ENCODE assay signal across 11 mouse cellular contexts in the genomic region with DNA sequence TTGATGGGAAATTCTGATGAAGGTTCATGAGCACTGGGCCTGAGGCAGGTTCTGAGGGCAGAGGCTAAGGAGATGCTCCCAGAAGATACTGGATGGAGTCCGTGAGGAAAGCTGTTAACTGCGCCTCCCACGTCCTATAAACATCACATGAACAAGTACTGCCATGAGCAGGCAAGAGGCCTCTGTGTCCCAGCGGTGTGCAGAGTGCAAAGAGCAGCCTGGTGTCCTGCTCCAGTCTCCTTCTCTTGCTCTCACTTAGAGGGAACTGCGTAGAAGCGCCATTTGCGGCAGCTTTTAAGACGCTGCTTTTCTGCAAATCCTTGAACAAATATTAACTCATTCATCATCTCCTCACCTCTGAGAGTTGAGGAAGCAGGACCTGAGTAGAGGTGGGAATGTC.
A peak's percentile ranks its signal among the peaks of the same experiment; 100 is the strongest.
DNase-seq lines count a peak whose midpoint lies in the region; ATAC-seq and TF ChIP-seq lines count a peak whose summit lies in the region.
"Had no signal": no experiment of that assay in that cellular context is flagged by ENCODE, and none has a peak within 500 bp of the region (broad histone marks: within the 10 kb centered on the region; RNA-seq: fewer than 3 reads in every experiment).

No protein-coding gene starts in this region.

- no peak for ATAC-seq in midbrain, embryonic 14.5 days (ENCODE audit: low FRiP score, low TSS enrichment)
- ATAC-seq in midbrain, postnatal 0 days (ENCODE audit: low FRiP score) = no peak
- ATAC-seq in liver, embryonic 12.5 days = no peak
- ATAC-seq: midbrain, embryonic 13.5 days had no signal

- H3K4me2 ChIP-seq in midbrain, embryonic 14.5 days (ENCODE audit: low read length) = no peak overlapping the region
- no peak overlapping the region for H3K4me2 ChIP-seq in midbrain, postnatal 0 days (ENCODE audit: low read depth, low read length, poor library complexity, severe bottlenecking)
- peak overlapping the region; percentile 27; the same call in 1 of the 2 replicates for H3K4me2 ChIP-seq in liver, embryonic 12.5 days
- H3K4me2 ChIP-seq: midbrain, embryonic 13.5 days had no signal

- no peaks in the 10 kb centered on the region for H3K9me3 ChIP-seq in midbrain, embryonic 14.5 days (ENCODE audit: control insufficient read depth, low read length)
- no peaks in the 10 kb centered on the region for H3K9me3 ChIP-seq in midbrain, postnatal 0 days (ENCODE audit: low read length)
- no peaks in the 10 kb centered on the region for H3K9me3 ChIP-seq in liver, embryonic 12.5 days (replicated peaks)
- H3K9me3 ChIP-seq: midbrain, embryonic 13.5 days had no signal

- H3K36me3 ChIP-seq in kidney, adult 2 months (ENCODE audit: control insufficient read depth, insufficient read depth, low read length) = no peaks in the 10 kb centered on the region
- no peaks in the 10 kb centered on the region for H3K36me3 ChIP-seq in midbrain, embryonic 14.5 days (ENCODE audit: control insufficient read depth, insufficient read depth, low read length)
- no peaks in the 10 kb centered on the region for H3K36me3 ChIP-seq in midbrain, postnatal 0 days (ENCODE audit: insufficient read depth, low read length)
- no peaks in the 10 kb centered on the region for H3K36me3 ChIP-seq in liver, embryonic 12.5 days
- H3K36me3 ChIP-seq: midbrain, embryonic 13.5 days had no signal

- no peak for TF ChIP-seq CTCF in kidney, adult 2 months (conservative IDR thresholded peaks at IDR 0.05; ENCODE audit: insufficient read depth, insufficient read length, low read depth, low read length)
- no peak for TF ChIP-seq CTCF in midbrain, postnatal 0 days (IDR thresholded peaks at IDR 0.05)

- 47% methylated on average over 8 of the region's 8 CpGs for whole genome bisulfite sequencing in kidney, adult 2 months
- 84% methylated on average over 8 of the region's 8 CpGs for WGBS in midbrain, embryonic 14.5 days
- WGBS in midbrain, postnatal 0 days = 73% methylated on average over 8 of the region's 8 CpGs
- 31% methylated on average over 8 of the region's 8 CpGs for WGBS in liver, embryonic 12.5 days (ENCODE audit: insufficient replicate concordance)

- TF ChIP-seq POLR2A in kidney, adult 2 months (IDR thresholded peaks at IDR 0.05; ENCODE audit: low read depth, low read length) = no peak

- no peak overlapping the region for H3K9ac ChIP-seq in midbrain, embryonic 14.5 days (replicated peaks; ENCODE audit: low read length)
- H3K9ac ChIP-seq in midbrain, postnatal 0 days (replicated peaks; ENCODE audit: low read length, poor library complexity, severe bottlenecking) = no peak overlapping the region
- no peak overlapping the region for H3K9ac ChIP-seq in liver, embryonic 12.5 days
- H3K9ac ChIP-seq: midbrain, embryonic 13.5 days had no signal

- peak; percentile 7 for DNase-seq in kidney, adult 2 months
- no peak for DNase-seq in kidney, postnatal 4 days
- peak; percentile 17 for DNase-seq in midbrain, embryonic 14.5 days
- DNase-seq in midbrain, postnatal 0 days (ENCODE audit: low spot score) = no peak
- no peak for DNase-seq in neural tube, embryonic 10.5 days (ENCODE audit: extremely low spot score, low spot score)
- no peak for DNase-seq in right cerebral cortex, postnatal 4 days
- DNase-seq in gastrocnemius, postnatal 4 days (ENCODE audit: low spot score in 2 of 2) = no peak
- DNase-seq: heart, postnatal 4 days; left cerebral cortex, postnatal 4 days had no signal

- H3K4me3 ChIP-seq in kidney, adult 2 months (ENCODE audit: insufficient read depth, low read depth, low read length) = no peak overlapping the region
- no peak overlapping the region for H3K4me3 ChIP-seq in midbrain, embryonic 14.5 days (replicated peaks; ENCODE audit: low read depth, low read length)
- no peak overlapping the region for H3K4me3 ChIP-seq in midbrain, postnatal 0 days (ENCODE audit: low read depth, low read length)
- no peak overlapping the region for H3K4me3 ChIP-seq in liver, embryonic 12.5 days
- H3K4me3 ChIP-seq: midbrain, embryonic 13.5 days had no signal

- no peaks in the 10 kb centered on the region; the same call in 1 of the 2 replicates for H3K4me1 ChIP-seq in kidney, adult 2 months (ENCODE audit: control insufficient read depth, insufficient read depth, low read length)
- H3K4me1 ChIP-seq in midbrain, embryonic 14.5 days (ENCODE audit: control insufficient read depth, insufficient read depth, low read length) = no peaks in the 10 kb centered on the region; the same call in 1 of the 2 replicates
- H3K4me1 ChIP-seq in midbrain, postnatal 0 days (ENCODE audit: insufficient read depth, low read length) = no peaks in the 10 kb centered on the region
- peaks cover 33% of the 10 kb centered on the region for H3K4me1 ChIP-seq in liver, embryonic 12.5 days

- no peaks in the 10 kb centered on the region for H3K27me3 ChIP-seq in kidney, adult 2 months (replicated peaks; ENCODE audit: control insufficient read depth, insufficient read depth, low read length)
- no peaks in the 10 kb centered on the region for H3K27me3 ChIP-seq in midbrain, embryonic 14.5 days (ENCODE audit: control insufficient read depth, insufficient read depth, low read length)
- H3K27me3 ChIP-seq in midbrain, postnatal 0 days (ENCODE audit: insufficient read depth, low read length) = no peaks in the 10 kb centered on the region
- H3K27me3 ChIP-seq in liver, embryonic 12.5 days (replicated peaks) = peaks cover 5% of the 10 kb centered on the region; the same call in 1 of the 2 replicates
- H3K27me3 ChIP-seq: midbrain, embryonic 13.5 days had no signal

- H3K27ac ChIP-seq in kidney, adult 2 months (ENCODE audit: insufficient read depth, low read depth, low read length) = no peak overlapping the region
- H3K27ac ChIP-seq in midbrain, embryonic 14.5 days (replicated peaks; ENCODE audit: low read depth, low read length) = no peak overlapping the region
- no peak overlapping the region for H3K27ac ChIP-seq in midbrain, postnatal 0 days (ENCODE audit: low read depth, low read length)
- H3K27ac ChIP-seq in liver, embryonic 12.5 days = no peak overlapping the region
- H3K27ac ChIP-seq: midbrain, embryonic 13.5 days had no signal

Comparison
In these comparisons a context has a peak if more than half of its experiments do, and no peak if none do; other contexts are left out.
1. DNase-seq: peak in kidney, adult 2 months (single experiment) and midbrain, embryonic 14.5 days (single experiment); none in kidney, postnatal 4 days (0 of 2), midbrain, postnatal 0 days (single experiment), neural tube, embryonic 10.5 days (single experiment), right cerebral cortex, postnatal 4 days (single experiment) and gastrocnemius, postnatal 4 days (0 of 2).